Mouse (Mus musculus): ENCODE measurements around the gene Tmprss3.
A peak's percentile ranks its signal among the peaks of the same experiment; 100 is the strongest.

The Tmprss3 gene

DNA sequence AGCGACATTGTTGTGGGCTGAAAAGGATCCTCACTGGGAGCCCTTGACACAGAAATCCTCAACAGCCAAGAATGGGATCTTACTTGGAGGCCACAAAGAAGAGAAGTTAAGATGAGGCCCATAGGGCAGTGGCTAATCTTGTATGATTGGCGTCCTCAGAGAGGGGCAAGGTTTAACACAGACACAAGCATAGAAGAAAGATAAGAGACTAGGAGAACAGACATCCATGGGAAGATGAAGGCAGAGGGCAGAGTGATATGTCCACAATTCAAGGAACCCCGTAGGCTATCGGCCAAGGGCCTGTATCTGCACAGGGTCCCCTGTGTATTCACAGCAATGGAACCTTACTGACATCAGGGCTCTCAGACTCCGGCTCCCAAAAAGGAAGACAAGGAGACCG, 3.6 kb downstream of the Tmprss3 start:
- no peak for DNase-seq (ENCODE audit: low read depth, low spot score)

- DNase-seq (ENCODE audit: low read depth, low spot score) = no peak
Measured at GRCm38 (mm10) chr17:31193360-31193759, 5.4 kb downstream of the Tmprss3 start.

GRCm38 (mm10) chr17:31192663-31193062, 6.1 kb downstream of the Tmprss3 start:
- no peak for DNase-seq (ENCODE audit: low read depth, low spot score)

- no peak for DNase-seq (ENCODE audit: low read depth, low spot score)
Measured at GRCm38 (mm10) chr17:31191825-31192224, 7.0 kb downstream of the Tmprss3 start.

GRCm38 (mm10) chr17:31187370-31187769, 11.4 kb downstream of the Tmprss3 start:
- peak; percentile 62 for DNase-seq (ENCODE audit: low read depth, low spot score)

DNA sequence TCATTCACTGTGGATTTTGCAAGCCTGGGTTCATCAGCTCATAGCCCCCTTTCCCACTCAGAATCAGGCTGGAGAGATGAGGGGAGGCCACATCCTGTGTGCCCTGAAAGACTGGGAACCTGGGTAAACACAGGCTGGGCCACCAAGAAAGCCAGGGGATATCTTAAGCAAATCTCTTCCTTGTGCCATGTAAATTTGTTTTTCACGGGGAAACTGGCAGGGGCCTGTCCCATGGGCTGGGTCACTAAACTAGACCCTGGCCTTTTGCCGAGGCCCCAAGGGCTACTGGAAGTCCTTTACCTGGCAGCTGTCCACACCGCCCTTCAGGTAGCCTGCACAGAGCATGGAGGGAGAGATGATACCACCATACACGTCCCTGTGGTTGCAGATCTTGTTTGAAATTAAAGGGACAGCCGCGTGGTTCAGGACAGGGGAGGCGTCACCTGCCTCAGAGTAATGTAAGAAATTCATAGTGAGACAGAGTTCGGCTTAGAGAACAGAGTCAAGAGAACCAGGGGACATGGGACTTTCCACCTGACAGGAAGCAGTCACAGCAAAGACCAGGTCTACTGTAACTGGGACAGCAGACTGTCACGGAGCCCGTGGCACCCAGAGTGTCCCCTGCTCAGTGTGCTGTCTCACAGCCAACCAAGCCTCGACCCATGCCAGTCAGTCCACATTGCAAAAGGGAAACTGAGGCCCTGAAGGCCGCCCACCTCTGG, 14.3 kb downstream of the Tmprss3 start:
- no peak for DNase-seq (ENCODE audit: low read depth, low spot score)

DNA sequence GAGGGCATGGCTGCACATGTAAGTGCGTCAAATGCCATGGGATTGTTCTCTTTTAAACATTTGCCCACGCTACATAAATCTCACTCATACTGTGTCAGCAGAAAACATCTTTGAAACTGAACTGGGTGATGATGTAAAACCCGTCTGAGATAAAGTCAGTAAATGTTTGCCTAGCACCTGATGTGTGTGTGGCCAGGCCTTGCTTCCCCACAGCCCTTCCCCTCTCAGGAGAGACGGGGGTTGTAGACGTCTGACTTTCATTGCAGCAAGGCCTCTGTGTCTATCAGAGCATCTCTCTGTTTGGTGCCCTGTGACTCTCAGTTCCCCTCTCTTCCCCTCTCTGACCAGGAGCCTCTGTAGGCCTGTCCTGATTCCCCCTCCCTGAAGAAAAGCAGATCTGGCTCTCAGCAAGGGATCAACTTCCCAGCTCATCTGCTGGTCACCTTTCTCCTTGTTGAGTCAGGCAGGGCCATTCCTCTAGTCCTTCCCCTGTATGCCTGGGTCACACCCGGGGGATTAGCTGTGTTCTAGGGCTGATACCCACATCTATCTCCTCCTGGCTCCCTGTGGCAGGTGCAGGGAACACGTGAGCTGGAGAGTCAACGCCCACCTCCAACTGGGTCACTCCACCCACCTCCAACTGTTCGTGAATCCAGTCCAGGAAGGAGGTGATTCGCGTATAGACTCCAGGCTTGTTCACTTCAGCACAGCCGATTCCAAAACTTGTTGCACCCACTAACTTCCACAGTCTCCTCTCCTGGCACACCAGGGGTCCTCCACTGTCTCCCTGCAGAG, 15.4 kb downstream of the Tmprss3 start:
- peak; percentile 17 for DNase-seq (ENCODE audit: low read depth, low spot score)

GRCm38 (mm10) chr17:31181490-31181889, 17.3 kb downstream of the Tmprss3 start:
- no peak for DNase-seq (ENCODE audit: low read depth, low spot score)

DNA sequence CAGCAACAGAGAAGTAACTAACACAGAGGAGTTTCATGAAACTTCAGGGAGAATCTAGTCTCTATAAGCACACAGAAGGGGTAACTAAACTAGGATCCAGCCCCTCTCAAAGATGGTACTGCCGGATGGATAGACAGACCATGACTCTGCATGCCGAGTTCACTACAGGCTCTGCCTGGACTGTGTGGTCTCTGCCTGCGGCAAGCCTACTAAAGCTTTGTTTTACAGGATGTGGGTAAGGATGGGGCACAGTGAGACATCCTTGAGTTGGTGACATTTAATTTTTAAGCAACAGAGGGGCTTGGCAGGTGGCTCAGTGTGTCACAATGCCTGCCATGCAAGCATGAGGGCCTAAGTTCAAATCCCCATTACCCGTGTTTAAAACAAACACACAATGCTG, 22.5 kb downstream of the Tmprss3 start:
- no peak for DNase-seq (ENCODE audit: low read depth, low spot score)

- DNase-seq (ENCODE audit: low read depth, low spot score) = no peak
Measured at GRCm38 (mm10) chr17:31169796-31170195, 29.0 kb downstream of the Tmprss3 start.

DNA sequence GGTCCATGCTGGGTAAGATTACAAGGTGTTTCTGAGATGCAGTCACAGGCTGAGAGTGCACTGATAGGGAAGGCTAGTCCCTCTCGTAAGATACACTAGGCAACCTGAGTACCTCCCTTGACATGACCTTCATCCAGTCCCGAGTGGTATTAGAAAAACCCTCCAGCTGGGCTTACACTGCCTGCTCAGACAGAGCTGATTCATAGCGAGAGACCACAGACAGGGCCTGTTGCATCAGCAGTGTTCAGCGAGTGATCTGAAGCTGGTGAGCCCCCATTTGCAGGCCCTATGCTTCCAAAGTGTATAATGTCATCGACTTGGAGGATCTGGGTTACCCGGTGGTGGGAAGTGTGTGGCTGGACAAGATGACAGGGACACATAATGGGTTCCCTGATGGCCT, 33.6 kb downstream of the Tmprss3 start, which contains the start of gene Tff1:
TSS of gene Tff1 (minus strand) at position 151 of the 400 bp plus-strand sequence.
- DNase-seq (ENCODE audit: low read depth, low spot score) = no peak

- no peak for DNase-seq (ENCODE audit: low read depth, low spot score)
Measured at GRCm38 (mm10) chr17:31163821-31164220, 35.0 kb downstream of the Tmprss3 start.

GRCm38 (mm10) chr17:31162607-31163006, 36.2 kb downstream of the Tmprss3 start:
- DNase-seq (ENCODE audit: low read depth, low spot score) = no peak

DNA sequence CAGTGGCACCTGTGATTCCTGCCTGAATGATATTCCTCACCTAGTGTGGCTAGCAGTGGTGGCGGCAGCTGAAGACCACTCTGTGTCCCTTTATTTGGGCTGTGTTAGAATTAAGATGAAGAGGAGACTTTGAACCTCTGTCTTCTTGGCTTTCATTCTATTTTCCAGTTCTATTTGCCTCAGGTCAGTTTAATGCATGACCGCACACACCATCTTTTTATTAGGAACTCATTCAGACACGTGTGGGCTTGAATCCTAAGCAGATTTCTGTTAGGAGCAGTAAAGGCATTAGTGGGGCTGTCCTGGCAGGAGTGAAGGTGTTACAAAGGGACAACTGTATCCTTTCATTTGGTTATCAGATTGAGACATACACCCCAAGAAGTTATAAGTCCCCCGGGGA, 38.5 kb downstream of the Tmprss3 start:
- no peak for DNase-seq (ENCODE audit: low read depth, low spot score)

- DNase-seq (ENCODE audit: low read depth, low spot score) = peak; percentile 42
Measured at GRCm38 (mm10) chr17:31157921-31158320, 40.9 kb downstream of the Tmprss3 start.

DNA sequence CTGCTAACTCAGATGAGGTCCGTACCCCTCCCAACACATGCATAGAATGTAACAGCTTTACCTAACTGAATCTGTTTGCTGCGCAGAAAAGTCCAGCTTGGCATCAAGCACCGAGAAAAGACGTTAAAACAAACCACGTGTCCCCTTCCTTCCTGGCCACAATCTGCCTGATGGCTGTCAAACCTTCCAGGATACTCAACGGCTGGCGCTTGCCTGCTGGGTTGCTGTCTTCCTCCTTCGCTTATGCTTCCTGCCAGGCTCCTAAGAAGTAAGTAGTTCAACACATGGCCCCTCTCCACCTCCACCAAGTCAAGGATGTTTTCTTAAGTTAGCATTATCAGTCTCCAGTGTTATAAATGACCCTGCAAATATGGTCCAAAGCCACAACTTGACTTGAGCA, 45.0 kb downstream of the Tmprss3 start:
- DNase-seq (ENCODE audit: low read depth, low spot score) = no peak

DNA sequence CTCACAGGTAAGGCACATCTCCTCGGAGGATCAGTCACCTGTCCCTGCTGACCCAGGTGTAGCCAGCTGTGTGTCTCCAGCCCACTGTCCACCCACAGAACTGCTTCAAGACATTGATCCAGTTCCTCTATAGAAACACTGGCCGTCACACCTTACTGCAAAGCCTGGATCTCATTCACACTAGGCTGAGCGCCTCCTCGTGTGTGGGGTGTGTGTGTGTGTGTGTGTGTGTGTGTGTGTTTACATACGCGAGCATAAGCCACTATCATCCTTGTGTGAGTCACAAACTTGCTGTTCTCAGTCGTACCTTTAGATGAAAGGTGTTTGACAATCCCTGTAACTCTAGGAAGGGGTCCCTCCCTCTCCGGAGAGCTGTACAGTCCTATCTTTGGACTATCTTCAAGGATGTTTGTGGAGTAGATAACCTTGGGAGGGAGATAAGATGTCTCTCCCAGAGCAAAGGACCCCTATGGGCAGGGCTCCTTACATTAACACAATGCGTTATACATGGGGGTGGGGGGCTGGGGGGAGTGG, 45.7 kb downstream of the Tmprss3 start:
- DNase-seq (ENCODE audit: low read depth, low spot score) = no peak

DNA sequence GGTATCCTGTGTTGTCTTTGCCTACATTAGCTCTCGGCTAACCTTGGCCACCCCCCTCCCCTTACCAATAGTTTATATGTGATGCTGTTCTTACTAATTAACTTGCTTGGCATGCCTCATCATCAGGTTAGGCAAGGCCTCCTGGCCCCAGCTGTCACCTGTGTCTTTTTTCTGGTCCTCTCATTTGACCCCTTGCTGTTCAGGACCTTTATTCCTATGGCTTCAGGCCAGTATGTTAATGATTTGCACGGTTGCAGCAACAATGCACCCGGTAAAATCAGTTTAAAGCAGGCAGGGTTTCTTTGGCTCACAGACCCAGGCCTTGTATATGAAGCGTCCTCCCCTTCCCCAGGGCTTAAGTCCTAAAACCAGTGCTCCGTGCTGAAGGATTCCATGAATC, 46.3 kb downstream of the Tmprss3 start:
- DNase-seq (ENCODE audit: low read depth, low spot score) = no peak

DNA sequence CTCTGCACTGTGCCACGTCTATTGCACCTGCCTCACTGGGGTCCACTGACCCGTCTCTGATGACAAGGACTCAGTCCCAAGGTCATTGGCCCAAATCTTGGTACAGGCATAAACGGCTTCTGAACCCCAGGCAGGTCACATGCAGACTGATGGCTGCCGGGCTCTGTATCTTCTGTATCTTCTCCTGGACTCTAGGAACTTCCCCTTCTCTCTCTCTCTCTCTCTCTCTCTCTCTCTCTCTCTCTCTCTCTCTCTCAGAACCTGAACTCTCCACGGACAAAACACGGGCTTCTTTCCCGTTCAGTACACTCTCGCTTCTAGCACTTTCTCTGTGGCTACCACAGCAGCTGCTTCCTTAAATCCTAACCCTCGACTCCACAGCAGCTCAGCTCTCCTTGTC, 52.8 kb downstream of the Tmprss3 start:
- no peak for DNase-seq (ENCODE audit: low read depth, low spot score)

DNA sequence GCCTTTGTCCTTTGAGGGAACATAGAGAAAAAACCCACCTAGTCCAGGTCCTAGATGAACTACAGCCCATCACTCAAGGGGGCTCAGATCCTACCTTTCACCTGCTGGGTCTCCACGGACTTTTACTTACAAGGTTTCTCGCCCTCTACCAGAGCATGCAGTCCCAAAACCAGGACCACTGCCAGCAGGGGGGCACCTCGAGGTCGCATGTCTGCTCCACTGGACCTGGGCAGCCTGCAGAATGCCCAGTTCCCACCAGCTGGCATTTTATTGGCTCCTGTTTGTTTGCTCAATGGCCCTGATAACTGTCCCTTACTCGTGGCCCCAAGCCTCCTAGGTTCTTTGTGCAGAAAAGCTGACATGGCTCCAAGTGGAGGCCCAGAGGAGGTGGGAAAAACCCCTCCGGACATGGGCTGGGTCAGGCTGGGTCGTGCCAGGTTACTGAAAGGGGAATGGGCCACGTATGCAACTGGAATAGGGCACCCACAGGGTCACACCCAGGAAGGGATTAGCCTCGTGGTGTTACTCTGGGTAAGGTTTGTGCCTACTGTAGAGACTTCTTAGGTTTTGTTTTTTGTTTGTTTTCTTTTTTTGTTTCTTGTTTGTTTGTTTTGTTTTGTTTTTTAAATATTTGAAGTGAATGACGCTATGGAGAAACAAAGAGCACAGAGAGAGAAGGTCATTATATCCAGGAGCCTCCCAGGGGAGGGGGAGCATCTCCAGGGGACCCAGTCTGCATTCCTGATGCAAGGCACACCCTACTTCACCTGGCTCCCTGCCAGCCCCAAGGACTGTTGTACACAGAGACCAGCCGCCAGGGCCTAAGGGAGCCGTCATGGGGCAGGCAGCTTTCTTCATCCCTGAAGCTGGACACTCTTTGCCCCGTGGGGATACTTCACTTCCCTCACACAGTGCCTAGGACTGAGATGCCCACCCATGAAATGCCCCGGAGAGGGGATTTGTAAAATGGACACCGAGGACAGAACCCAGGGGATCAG, 54.4 kb downstream of the Tmprss3 start, which contains the start of gene Tff2:
TSS of gene Tff2 (minus strand) at position 243 of the 998 bp plus-strand sequence.
- DNase-seq (ENCODE audit: low read depth, low spot score) = peak; percentile 71

GRCm38 (mm10) chr17:31142116-31142515, 56.7 kb downstream of the Tmprss3 start:
- DNase-seq (ENCODE audit: low read depth, low spot score) = no peak

Data from ES-CJ7 (cell line).